Mouse (Mus musculus): ENCODE measurements around the gene Zmynd19. TPM values are rescaled to one million over a fixed set of nuclear protein-coding genes. Genes with fewer than 3 reads are reported as not detected.
A peak's percentile ranks its signal among the peaks of the same experiment; 100 is the strongest.

The Zmynd19 gene
- polyA plus RNA-seq, 1 experiment from 2014 or later = 20.9 TPM

DNA sequence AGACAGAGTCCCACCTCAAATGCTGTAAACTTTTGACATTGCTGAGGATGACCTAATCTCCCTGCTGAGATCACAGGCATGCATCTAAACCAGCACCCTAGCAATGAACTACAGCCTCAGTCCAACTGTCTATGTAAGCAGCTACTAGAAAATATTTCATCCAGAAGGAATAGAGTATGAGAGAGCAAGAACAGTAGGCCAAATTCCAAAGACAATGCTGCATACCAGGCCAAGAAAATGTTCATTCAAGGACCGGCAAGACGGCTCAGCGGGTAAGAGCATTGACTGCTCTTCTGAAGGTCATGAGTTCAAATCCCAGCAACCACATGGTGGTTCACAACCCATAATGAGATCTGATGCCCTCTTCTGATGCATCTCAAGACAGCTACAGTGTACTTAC is 34.8 kb upstream of the Zmynd19 start:
- DNase-seq (no peak), ATAC-seq (ENCODE audit: low FRiP score, low TSS enrichment) (no peak)
- Histone ChIP-seq H3K9me3 (ENCODE audit: control insufficient read depth, low read length) (no peaks in the 10 kb centered on the region), H3K4me1 (ENCODE audit: control insufficient read depth, insufficient read depth, low read length) (peaks cover 11% of the 10 kb centered on the region), H3K9ac (replicated peaks; ENCODE audit: low read length) (no peak overlapping the region), H3K27me3 (ENCODE audit: control insufficient read depth, insufficient read depth, low read length) (no peaks in the 10 kb centered on the region), H3K4me2 (ENCODE audit: low read length) (no peak overlapping the region), H3K4me3 (replicated peaks; ENCODE audit: low read depth, low read length) (no peak overlapping the region), H3K36me3 (ENCODE audit: control insufficient read depth, insufficient read depth, low read length) (peaks cover 10% of the 10 kb centered on the region), H3K27ac (replicated peaks; ENCODE audit: low read depth, low read length) (no peak overlapping the region)
- 91% methylated on average over 3 of the region's 3 CpGs for WGBS

DNA sequence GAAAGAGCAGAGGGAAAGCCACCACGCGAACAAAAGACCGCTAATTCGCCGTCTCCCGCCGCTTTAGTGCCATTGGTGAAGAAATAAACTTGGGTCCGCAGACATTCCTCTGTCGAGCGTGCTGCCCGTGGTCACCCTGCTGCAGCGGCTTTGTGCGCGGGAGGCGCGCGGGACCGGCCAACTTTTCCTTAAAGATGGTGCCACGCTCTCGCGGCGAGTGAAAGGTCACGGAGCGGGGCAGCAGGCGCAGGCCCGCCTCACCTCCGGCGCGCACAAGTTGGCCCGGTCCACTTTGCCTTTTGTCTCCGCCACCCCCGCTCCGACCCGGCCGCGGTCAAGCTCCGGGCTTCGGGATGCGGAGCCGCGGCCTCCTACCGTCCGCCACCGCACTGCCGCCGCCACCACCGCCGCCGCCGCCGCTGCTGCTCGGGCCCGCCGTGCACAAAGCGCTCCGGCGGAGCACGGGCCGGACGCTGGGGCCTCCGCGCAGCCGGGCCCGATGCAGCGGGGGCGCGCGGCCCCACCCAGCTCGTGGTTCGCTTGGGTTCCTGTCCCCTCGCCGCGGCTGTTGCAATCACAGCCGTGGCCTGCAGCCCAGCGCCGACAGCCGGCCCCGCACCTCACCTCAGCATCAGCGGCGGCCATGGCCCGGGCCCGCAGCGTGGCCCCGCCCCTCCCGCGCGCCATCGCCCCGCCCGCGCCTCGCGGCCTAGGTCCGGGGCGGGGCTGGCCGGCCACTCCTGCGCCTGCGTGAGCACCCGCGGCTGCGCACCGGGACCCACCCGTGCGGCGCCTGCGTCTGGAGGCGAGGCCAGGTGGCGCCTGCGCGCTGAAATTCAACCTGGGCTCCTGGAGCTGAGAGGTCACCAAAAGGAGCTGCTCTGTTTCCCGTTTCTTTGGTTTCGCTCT is 30.4 kb upstream of the Zmynd19 start, which contains the start of gene Ehmt1:
Gene Ehmt1, minus strand, starts transcription at position 685 of the 909 bp plus-strand sequence.
- Histone ChIP-seq H3K4me1 (ENCODE audit: control insufficient read depth, insufficient read depth, low read length) (peaks cover 11% of the 10 kb centered on the region), H3K36me3 (ENCODE audit: control insufficient read depth, insufficient read depth, low read length) (no peaks in the 10 kb centered on the region), H3K9me3 (ENCODE audit: control insufficient read depth, low read length) (no peaks in the 10 kb centered on the region), H3K27ac (replicated peaks; ENCODE audit: low read depth, low read length) (peak within 1 kb of the TSS; percentile 97), H3K4me2 (ENCODE audit: low read length) (peak within 1 kb of the TSS; percentile 82), H3K9ac (replicated peaks; ENCODE audit: low read length) (peak within 1 kb of the TSS; percentile 96), H3K4me3 (replicated peaks; ENCODE audit: low read depth, low read length) (peak within 1 kb of the TSS; percentile 96), H3K27me3 (ENCODE audit: control insufficient read depth, insufficient read depth, low read length) (no peaks in the 10 kb centered on the region)
- ATAC-seq (ENCODE audit: low FRiP score, low TSS enrichment) (peak; percentile 99), DNase-seq (peak; percentile 98)
- under 1% methylated on average over 104 of the region's 112 CpGs for WGBS

DNA sequence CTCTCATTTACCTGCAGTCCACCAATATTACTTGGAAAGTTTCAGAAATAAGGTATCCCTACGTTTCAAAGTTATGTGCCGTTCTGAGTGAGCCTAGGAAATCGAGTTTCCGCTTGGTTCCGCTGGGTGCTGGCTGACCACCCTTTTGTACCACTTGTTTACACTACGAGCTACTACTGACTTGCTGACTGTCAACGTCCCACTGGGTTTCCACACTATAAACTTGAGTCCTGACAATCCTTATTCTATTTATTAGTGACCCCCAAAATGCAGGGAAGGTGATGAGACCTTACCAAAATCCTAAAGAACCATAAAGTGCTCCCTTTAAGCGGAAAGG is 29.8 kb upstream of the Zmynd19 start:
- peak overlapping the region; percentile 96 for H3K4me3 ChIP-seq (replicated peaks; ENCODE audit: low read depth, low read length)
- no peaks in the 10 kb centered on the region for H3K27me3 ChIP-seq (ENCODE audit: control insufficient read depth, insufficient read depth, low read length)
- 8% methylated on average over 8 of the region's 8 CpGs for WGBS
- H3K4me2 ChIP-seq (ENCODE audit: low read length) = peak overlapping the region; percentile 82
- peak overlapping the region; percentile 97; the same call in 1 of the 2 replicates for H3K27ac ChIP-seq (replicated peaks; ENCODE audit: low read depth, low read length)
- no peaks in the 10 kb centered on the region for H3K36me3 ChIP-seq (ENCODE audit: control insufficient read depth, insufficient read depth, low read length)
- peak; percentile 62 for ATAC-seq (ENCODE audit: low FRiP score, low TSS enrichment)
- peak overlapping the region; percentile 96 for H3K9ac ChIP-seq (replicated peaks; ENCODE audit: low read length)
- no peak for DNase-seq
- peaks cover 11% of the 10 kb centered on the region for H3K4me1 ChIP-seq (ENCODE audit: control insufficient read depth, insufficient read depth, low read length)
- no peaks in the 10 kb centered on the region for H3K9me3 ChIP-seq (ENCODE audit: control insufficient read depth, low read length)

DNA sequence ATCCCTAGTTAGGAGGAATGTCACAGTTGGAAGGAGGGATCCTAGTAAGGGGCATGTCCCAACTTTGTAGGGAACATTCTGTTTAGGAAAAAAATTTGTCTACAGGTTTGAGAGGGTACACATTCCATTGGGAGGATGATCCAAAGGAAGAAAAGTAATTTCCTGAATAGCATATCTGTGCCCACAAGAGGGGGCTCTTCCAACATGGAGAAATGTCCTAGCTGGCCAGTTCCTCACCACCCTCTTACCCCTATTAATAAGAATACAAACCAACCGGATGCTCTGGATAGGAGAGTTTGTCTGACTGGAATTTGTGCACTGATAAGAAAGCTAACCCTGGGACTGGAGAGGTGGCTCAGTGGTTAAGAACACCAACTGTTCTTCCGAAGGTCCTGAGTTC is 26.0 kb upstream of the Zmynd19 start:
- DNase-seq (peak; percentile 35), ATAC-seq (ENCODE audit: low FRiP score, low TSS enrichment) (no peak)
- Histone ChIP-seq H3K9ac (replicated peaks; ENCODE audit: low read length) (no peak overlapping the region), H3K27me3 (ENCODE audit: control insufficient read depth, insufficient read depth, low read length) (no peaks in the 10 kb centered on the region), H3K4me3 (replicated peaks; ENCODE audit: low read depth, low read length) (no peak overlapping the region), H3K9me3 (ENCODE audit: control insufficient read depth, low read length) (no peaks in the 10 kb centered on the region), H3K4me1 (ENCODE audit: control insufficient read depth, insufficient read depth, low read length) (no peaks in the 10 kb centered on the region), H3K36me3 (ENCODE audit: control insufficient read depth, insufficient read depth, low read length) (0 out of 2 replicates have a peak, but pooled peaks cover 3% of the 10 kb centered on the region), H3K27ac (replicated peaks; ENCODE audit: low read depth, low read length) (no peak overlapping the region), H3K4me2 (ENCODE audit: low read length) (no peak overlapping the region)
- WGBS = 49% methylated on average over 2 of the region's 2 CpGs

DNA sequence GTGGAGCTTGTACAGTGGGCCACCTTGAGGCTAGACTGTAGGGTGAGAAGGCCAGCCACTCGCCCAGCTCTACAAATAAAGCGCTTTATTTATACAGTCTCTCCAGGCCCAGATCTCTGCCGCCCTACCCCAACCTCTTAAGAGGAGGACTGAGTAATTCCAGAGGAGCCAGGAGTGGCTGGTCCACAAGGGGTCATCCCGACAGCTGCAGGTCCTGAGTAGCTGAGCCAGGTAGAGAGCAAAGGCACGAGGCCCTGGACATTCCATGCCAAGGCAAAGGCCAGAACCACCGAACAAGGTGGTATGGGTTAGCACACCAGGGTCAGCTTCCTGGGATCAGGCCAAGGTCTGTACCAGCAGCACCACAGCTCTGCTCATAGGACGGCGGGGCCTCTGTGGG is 24.3 kb upstream of the Zmynd19 start:
- Histone ChIP-seq H3K27ac (replicated peaks; ENCODE audit: low read depth, low read length) (no peak overlapping the region), H3K36me3 (ENCODE audit: control insufficient read depth, insufficient read depth, low read length) (0 out of 2 replicates have a peak, but pooled peaks cover 3% of the 10 kb centered on the region), H3K4me2 (ENCODE audit: low read length) (no peak overlapping the region), H3K9me3 (ENCODE audit: control insufficient read depth, low read length) (no peaks in the 10 kb centered on the region), H3K4me3 (replicated peaks; ENCODE audit: low read depth, low read length) (no peak overlapping the region), H3K27me3 (ENCODE audit: control insufficient read depth, insufficient read depth, low read length) (no peaks in the 10 kb centered on the region), H3K9ac (replicated peaks; ENCODE audit: low read length) (no peak overlapping the region), H3K4me1 (ENCODE audit: control insufficient read depth, insufficient read depth, low read length) (no peaks in the 10 kb centered on the region)
- 89% methylated on average over 8 of the region's 8 CpGs for WGBS
- ATAC-seq (ENCODE audit: low FRiP score, low TSS enrichment) (no peak), DNase-seq (no peak)

DNA sequence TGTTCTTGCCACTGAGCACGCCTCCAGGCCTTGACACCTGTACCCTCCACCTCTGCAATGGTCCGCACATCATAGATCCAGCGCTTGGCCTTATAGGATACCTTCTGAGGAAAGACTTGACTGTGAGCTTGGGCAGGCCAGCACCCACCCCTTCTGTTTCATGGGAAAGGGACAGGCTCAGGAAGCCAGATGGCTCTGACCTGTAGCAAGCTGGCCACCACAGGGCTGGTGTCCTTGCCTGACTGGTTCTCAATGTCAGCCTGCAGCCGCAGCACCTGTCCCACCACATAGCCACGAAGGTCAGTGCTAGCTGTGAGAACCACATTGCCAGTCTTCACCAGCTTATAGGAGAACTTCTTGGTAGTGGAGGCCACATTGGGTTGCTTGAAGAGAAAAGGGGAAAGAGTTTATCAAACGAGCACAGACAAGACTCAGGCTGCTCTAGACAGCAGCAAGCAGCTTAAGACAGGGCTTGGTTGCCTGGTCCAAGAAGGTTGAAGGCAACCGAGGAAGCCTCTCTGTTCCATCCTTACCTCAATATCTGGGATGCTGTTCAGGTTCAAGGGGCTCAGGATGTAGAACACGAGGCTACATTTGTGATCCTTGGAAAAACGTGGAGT is 23.1 kb upstream of the Zmynd19 start:
- Histone ChIP-seq H3K4me3 (replicated peaks; ENCODE audit: low read depth, low read length) (no peak overlapping the region), H3K4me2 (ENCODE audit: low read length) (no peak overlapping the region), H3K4me1 (ENCODE audit: control insufficient read depth, insufficient read depth, low read length) (no peaks in the 10 kb centered on the region), H3K27ac (replicated peaks; ENCODE audit: low read depth, low read length) (no peak overlapping the region), H3K9me3 (ENCODE audit: control insufficient read depth, low read length) (no peaks in the 10 kb centered on the region), H3K27me3 (ENCODE audit: control insufficient read depth, insufficient read depth, low read length) (no peaks in the 10 kb centered on the region), H3K36me3 (ENCODE audit: control insufficient read depth, insufficient read depth, low read length) (0 out of 2 replicates have a peak, but pooled peaks cover 3% of the 10 kb centered on the region), H3K9ac (replicated peaks; ENCODE audit: low read length) (no peak overlapping the region)
- no peak for DNase-seq
- WGBS = 87% methylated on average over 9 of the region's 9 CpGs
- no peak for ATAC-seq (ENCODE audit: low FRiP score, low TSS enrichment)

DNA sequence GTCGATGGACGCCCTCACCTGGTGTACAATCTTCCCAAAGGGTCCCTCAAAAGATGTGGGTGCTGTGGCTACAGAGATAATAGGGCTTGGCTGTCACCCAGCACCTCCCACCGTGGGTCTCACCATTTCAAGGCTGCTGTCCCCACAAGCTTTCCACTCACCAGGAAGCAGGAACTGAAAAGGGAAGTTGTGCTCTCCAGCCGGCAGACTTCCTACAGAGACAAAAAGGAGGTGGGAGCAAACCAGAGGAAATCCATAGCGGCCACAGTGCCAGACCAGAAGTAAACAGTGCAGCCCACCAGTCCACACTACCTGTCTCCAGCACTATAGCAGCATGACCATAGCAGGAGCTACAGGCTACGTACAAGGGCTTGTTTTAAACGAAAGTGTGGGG is 22.6 kb upstream of the Zmynd19 start:
- Histone ChIP-seq H3K27me3 (ENCODE audit: control insufficient read depth, insufficient read depth, low read length) (no peaks in the 10 kb centered on the region), H3K4me3 (replicated peaks; ENCODE audit: low read depth, low read length) (no peak overlapping the region), H3K4me2 (ENCODE audit: low read length) (no peak overlapping the region), H3K36me3 (ENCODE audit: control insufficient read depth, insufficient read depth, low read length) (0 out of 2 replicates have a peak, but pooled peaks cover 3% of the 10 kb centered on the region), H3K9me3 (ENCODE audit: control insufficient read depth, low read length) (no peaks in the 10 kb centered on the region), H3K9ac (replicated peaks; ENCODE audit: low read length) (no peak overlapping the region), H3K4me1 (ENCODE audit: control insufficient read depth, insufficient read depth, low read length) (no peaks in the 10 kb centered on the region), H3K27ac (replicated peaks; ENCODE audit: low read depth, low read length) (no peak overlapping the region)
- WGBS = 76% methylated on average over 7 of the region's 7 CpGs
- ATAC-seq (ENCODE audit: low FRiP score, low TSS enrichment) (no peak), DNase-seq (no peak)

DNA sequence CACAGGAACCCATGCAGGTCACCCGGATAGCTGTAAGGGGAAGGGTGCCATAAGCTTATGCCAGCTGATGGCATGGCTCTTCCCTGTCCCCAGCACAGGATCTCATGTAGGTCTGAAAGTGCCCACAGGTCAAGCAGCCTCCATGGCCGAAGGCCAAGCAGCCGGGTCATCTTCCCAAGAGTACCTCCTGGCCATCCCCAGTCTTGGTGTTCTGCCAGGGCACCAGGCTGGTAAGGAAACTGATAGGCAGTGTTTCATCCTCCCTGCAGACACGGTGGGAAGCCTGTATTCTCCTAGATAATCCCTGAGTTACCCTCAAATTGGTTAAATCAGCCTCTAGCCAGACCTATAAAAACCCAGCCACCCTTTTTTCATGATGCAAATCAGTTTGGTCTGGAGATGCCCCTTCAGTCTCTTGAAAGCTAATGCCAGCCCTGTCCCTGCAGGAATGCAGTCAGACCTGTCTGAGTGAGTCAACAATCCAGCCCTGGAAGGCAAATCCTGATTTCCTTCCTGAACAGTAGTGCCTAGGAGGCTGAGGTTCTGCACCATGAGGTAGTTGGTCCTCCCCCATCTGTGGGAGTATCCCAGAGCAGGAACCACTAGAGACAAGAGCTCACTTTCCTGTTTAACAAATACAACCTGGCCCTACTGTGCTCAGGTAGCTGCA is 21.6 kb upstream of the Zmynd19 start:
- Histone ChIP-seq H3K4me1 (ENCODE audit: control insufficient read depth, insufficient read depth, low read length) (no peaks in the 10 kb centered on the region), H3K4me2 (ENCODE audit: low read length) (no peak overlapping the region), H3K9ac (replicated peaks; ENCODE audit: low read length) (no peak overlapping the region), H3K9me3 (ENCODE audit: control insufficient read depth, low read length) (no peaks in the 10 kb centered on the region), H3K4me3 (replicated peaks; ENCODE audit: low read depth, low read length) (no peak overlapping the region), H3K36me3 (ENCODE audit: control insufficient read depth, insufficient read depth, low read length) (0 out of 2 replicates have a peak, but pooled peaks cover 3% of the 10 kb centered on the region), H3K27ac (replicated peaks; ENCODE audit: low read depth, low read length) (no peak overlapping the region), H3K27me3 (ENCODE audit: control insufficient read depth, insufficient read depth, low read length) (no peaks in the 10 kb centered on the region)
- no peak for DNase-seq
- ATAC-seq (ENCODE audit: low FRiP score, low TSS enrichment) = no peak
- 79% methylated on average over 4 of the region's 4 CpGs for WGBS
